7 mouse cellular contexts compared by ENCODE assay signal in the genomic region with DNA sequence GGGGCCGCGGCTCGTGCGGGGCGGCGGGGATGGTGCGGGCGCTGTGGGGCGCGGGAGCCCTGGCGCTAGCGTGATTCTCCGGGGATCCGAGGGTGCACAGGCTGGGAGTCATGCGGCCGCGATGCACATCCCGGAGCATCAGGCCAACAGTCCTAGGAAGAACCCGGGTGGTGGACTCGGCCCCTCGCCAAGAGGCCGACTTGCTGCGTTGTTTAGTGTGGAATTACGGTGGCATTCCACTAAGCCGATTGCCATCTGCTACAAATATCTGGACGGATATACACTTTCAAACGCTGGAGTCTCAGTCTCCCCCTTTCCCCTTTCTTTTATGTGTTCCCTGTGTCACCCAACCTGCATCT. TPM values are rescaled to one million over a fixed set of nuclear protein-coding genes. Genes with fewer than 3 reads are reported as not detected.
DNase-seq lines count a peak whose midpoint lies in the region; ATAC-seq and TF ChIP-seq lines count a peak whose summit lies in the region.

No protein-coding gene starts in this region.

- peak overlapping the region; percentile 71 for H3K4me3 ChIP-seq in lung, postnatal 0 days (ENCODE audit: low read depth, low read length)
- H3K4me3 ChIP-seq in erythroblast, embryonic 14.5 days (replicated peaks) = peak overlapping the region; percentile 95
- H3K4me3 ChIP-seq in limb, embryonic 14.5 days (replicated peaks; ENCODE audit: low read length) = peak overlapping the region; percentile 67
- H3K4me3 ChIP-seq in stomach, embryonic 14.5 days (ENCODE audit: low read depth, low read length) = peak overlapping the region; percentile 87

- no peaks in the 10 kb centered on the region for H3K27me3 ChIP-seq in lung, postnatal 0 days (replicated peaks; ENCODE audit: insufficient read depth, low read length)
- no peaks in the 10 kb centered on the region for H3K27me3 ChIP-seq in erythroblast, embryonic 14.5 days (ENCODE audit: control insufficient read depth)
- H3K27me3 ChIP-seq in limb, embryonic 14.5 days (ENCODE audit: control insufficient read depth, insufficient read depth, low read length) = no peaks in the 10 kb centered on the region
- H3K27me3 ChIP-seq in stomach, embryonic 14.5 days (ENCODE audit: control insufficient read depth, insufficient read depth, low read length) = no peaks in the 10 kb centered on the region

- H3K9me3 ChIP-seq in lung, postnatal 0 days (ENCODE audit: low read length) = no peaks in the 10 kb centered on the region
- H3K9me3 ChIP-seq in erythroblast, embryonic 14.5 days (ENCODE audit: control insufficient read depth, low read length) = no peaks in the 10 kb centered on the region
- no peaks in the 10 kb centered on the region for H3K9me3 ChIP-seq in limb, embryonic 14.5 days (ENCODE audit: control insufficient read depth, low read length)
- H3K9me3 ChIP-seq in stomach, embryonic 14.5 days (ENCODE audit: control insufficient read depth, low read depth, low read length) = no peaks in the 10 kb centered on the region

- DNase-seq in lung, postnatal 0 days (ENCODE audit: low spot score) = no peak
- DNase-seq in lung, adult 18-20 months = no peak
- DNase-seq in limb, embryonic 14.5 days (ENCODE audit: low spot score) = peak; percentile 68
- DNase-seq in gastrocnemius, postnatal 14 days = no peak

- no peaks in the 10 kb centered on the region for H3K4me1 ChIP-seq in lung, postnatal 0 days (ENCODE audit: insufficient read depth, low read depth, low read length)
- peaks cover 18% of the 10 kb centered on the region for H3K4me1 ChIP-seq in erythroblast, embryonic 14.5 days (ENCODE audit: control insufficient read depth)
- H3K4me1 ChIP-seq in limb, embryonic 14.5 days (ENCODE audit: control insufficient read depth, insufficient read depth, low read length) = peaks cover 2% of the 10 kb centered on the region; the same call in 1 of the 2 replicates
- H3K4me1 ChIP-seq in stomach, embryonic 14.5 days (ENCODE audit: control insufficient read depth, insufficient read depth, low read length) = no peaks in the 10 kb centered on the region

- peak overlapping the region; percentile 71 for H3K4me2 ChIP-seq in lung, postnatal 0 days (replicated peaks; ENCODE audit: low read depth, low read length)
- peak overlapping the region; percentile 44 for H3K4me2 ChIP-seq in limb, embryonic 14.5 days (replicated peaks; ENCODE audit: low read depth, low read length, severe bottlenecking)
- H3K4me2 ChIP-seq in stomach, embryonic 14.5 days (replicated peaks; ENCODE audit: low read depth, low read length) = peak overlapping the region; percentile 62

- no peak for TF ChIP-seq EP300 in lung, postnatal 0 days (IDR thresholded peaks at IDR 0.05)

- WGBS in lung, postnatal 0 days = under 1% methylated on average over 27 of the region's 27 CpGs
- WGBS in limb, embryonic 14.5 days = 0% methylated on average over 27 of the region's 27 CpGs
- WGBS in stomach, embryonic 14.5 days = 0% methylated on average over 27 of the region's 27 CpGs

- no peaks in the 10 kb centered on the region for H3K36me3 ChIP-seq in lung, postnatal 0 days (ENCODE audit: insufficient read depth, low read length)
- peaks cover 4% of the 10 kb centered on the region; the same call in 1 of the 2 replicates for H3K36me3 ChIP-seq in erythroblast, embryonic 14.5 days (ENCODE audit: control insufficient read depth)
- H3K36me3 ChIP-seq in limb, embryonic 14.5 days (ENCODE audit: control insufficient read depth, insufficient read depth, low read length) = peaks cover 6% of the 10 kb centered on the region; the same call in 1 of the 2 replicates
- H3K36me3 ChIP-seq in stomach, embryonic 14.5 days (ENCODE audit: control insufficient read depth, insufficient read depth, low read length) = no peaks in the 10 kb centered on the region

- peak; percentile 47 for ATAC-seq in lung, postnatal 0 days
- peak; percentile 57 for ATAC-seq in limb, embryonic 14.5 days (ENCODE audit: low FRiP score, low read depth)
- peak; percentile 70 for ATAC-seq in stomach, embryonic 14.5 days (ENCODE audit: insufficient number of reproducible peaks, insufficient read depth, low FRiP score, low read depth)
- ATAC-seq in monocyte, adult 5-6 weeks (replicated peaks; ENCODE audit: insufficient number of reproducible peaks, low FRiP score, low TSS enrichment, poor library complexity, severe bottlenecking) = no peak

- TF ChIP-seq POLR2A in limb, embryonic 14.5 days (IDR thresholded peaks at IDR 0.05; ENCODE audit: borderline replicate concordance, extremely low read depth, insufficient read depth, insufficient read length) = no peak

- intact Hi-C loops in gastrocnemius, postnatal 14 days (cut with DNase I; ENCODE audit: low total_unique reads) = no loop called here

- peak overlapping the region; percentile 65 for H3K27ac ChIP-seq in lung, postnatal 0 days (ENCODE audit: low read length)
- H3K27ac ChIP-seq in limb, embryonic 14.5 days (replicated peaks; ENCODE audit: low read depth, low read length) = peak overlapping the region; percentile 74
- peak overlapping the region; percentile 93 for H3K27ac ChIP-seq in stomach, embryonic 14.5 days (ENCODE audit: low read length)

- H3K9ac ChIP-seq in lung, postnatal 0 days (replicated peaks; ENCODE audit: low read depth) = peak overlapping the region; percentile 54
- H3K9ac ChIP-seq in limb, embryonic 14.5 days (ENCODE audit: low read depth, low read length, severe bottlenecking) = peak overlapping the region; percentile 79
- peak overlapping the region; percentile 55 for H3K9ac ChIP-seq in stomach, embryonic 14.5 days (replicated peaks; ENCODE audit: low read depth, low read length)

- no peak for TF ChIP-seq CTCF in lung, postnatal 0 days (IDR thresholded peaks at IDR 0.05)

RNA-seq across cellular contexts. Expression of a gene that starts 0.4 kb away (rescaled TPM):
- 12.9 and 15.2 TPM in 2 replicates for polyA plus RNA-seq in lung, postnatal 0 days (2015; fragmentation: Nextera tagmentation; extraction: Ambion mirVana)
- polyA plus RNA-seq in erythroblast, embryonic 14.5 days (2012) = 0.06 and 0.18 TPM in 2 replicates
- polyA plus RNA-seq in limb, embryonic 14.5 days (2012; rRNA removed) = 4.2 and 6.2 TPM in 2 replicates
- 10.3 and 11.4 TPM in 2 replicates for polyA plus RNA-seq in limb, embryonic 14.5 days (2014; fragmentation: Nextera tagmentation; extraction: Ambion mirVana)
- polyA plus RNA-seq in stomach, embryonic 14.5 days (2014; fragmentation: Nextera tagmentation; extraction: Ambion mirVana) = 12.5 and 12.8 TPM in 2 replicates
- 1 to 10 TPM; 6.6 to 8.7 TPM for total RNA-seq in gastrocnemius, postnatal 14 days (2021)
- total RNA-seq in monocyte, adult 5-6 weeks (2017) = 35.4 to 58.0 TPM (median 44.1 TPM) in 3 replicates

RNA-seq across cellular contexts. Expression of a gene that starts 0.9 kb away (rescaled TPM):
- polyA plus RNA-seq in lung, postnatal 0 days (2015; fragmentation: Nextera tagmentation; extraction: Ambion mirVana) = 40.6 and 41.6 TPM in 2 replicates
- 0.07 and 0.11 TPM in 2 replicates for polyA plus RNA-seq in erythroblast, embryonic 14.5 days (2012)
- polyA plus RNA-seq in limb, embryonic 14.5 days (2012; rRNA removed) = 21.9 and 23.1 TPM in 2 replicates
- polyA plus RNA-seq in limb, embryonic 14.5 days (2014; fragmentation: Nextera tagmentation; extraction: Ambion mirVana) = 89.3 and 91.7 TPM in 2 replicates
- polyA plus RNA-seq in stomach, embryonic 14.5 days (2014; fragmentation: Nextera tagmentation; extraction: Ambion mirVana) = 74.4 and 78.5 TPM in 2 replicates
- 1 to 10 TPM; 8.0 to 8.9 TPM for total RNA-seq in gastrocnemius, postnatal 14 days (2021)
- 21.1 to 32.2 TPM (median 25.0 TPM) in 3 replicates for total RNA-seq in monocyte, adult 5-6 weeks (2017)

Comparison
In these comparisons a context has a peak if more than half of its experiments do, and no peak if none do; other contexts are left out.
1. RNA of a gene that starts 0.9 kb away (polyA plus RNA-seq): 21.9 to 91.7 TPM in limb, embryonic 14.5 days, 74.4 to 78.5 TPM in stomach, embryonic 14.5 days and 40.6 to 41.6 TPM in lung, postnatal 0 days; 0.07 to 0.11 TPM in erythroblast, embryonic 14.5 days; every median in the first group is over 10 times any median in the second.
2. Peak in every context shown above with its lines, with median percentiles within 50 percentile points of each other: H3K27ac ChIP-seq, H3K4me2 ChIP-seq, H3K4me3 ChIP-seq and H3K9ac ChIP-seq.